Mouse (Mus musculus) c-Kit-negative CD71-positive TER-119-positive erythroid progenitor cells, embryonic 14.5 days (primary cell): Measurements from ENCODE around the gene Pou2f2.

Experiments used
- DNase-seq: peaks from one replicate; pipeline ENCODE4 v3.0.0-alpha.2; 2013; ENCODE audit warnings: low read depth, low spot score

Pou2f2 gene

DNA sequence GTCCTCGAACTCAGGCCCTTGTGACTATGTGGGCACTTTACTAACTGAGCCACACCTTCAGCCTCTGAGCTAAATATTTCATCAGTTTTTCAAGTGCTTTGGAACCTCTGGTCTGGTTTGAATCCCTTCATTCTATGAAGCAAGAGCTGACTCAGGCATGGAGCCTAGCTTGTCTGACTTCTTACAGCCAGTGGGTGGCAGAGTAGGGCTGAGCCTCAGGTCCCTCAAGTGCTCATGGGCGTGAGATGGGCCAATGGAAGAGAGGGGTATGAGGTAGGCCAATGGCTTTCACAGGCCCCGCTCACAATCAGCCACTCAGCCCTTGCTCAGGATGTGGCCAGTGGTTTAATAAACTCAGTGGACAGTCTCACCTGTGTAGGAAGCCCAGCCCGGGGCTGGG is 79.9 kb downstream of the Pou2f2 start:
- no peak for DNase-seq

GRCm38 (mm10) chr7:25098169-25098568 is 81.4 kb downstream of the Pou2f2 start:
- no peak for DNase-seq

- DNase-seq: no peak
These were observed 89.7 kb downstream of the Pou2f2 start for GRCm38 (mm10) chr7:25089875-25090274.

GRCm38 (mm10) chr7:25088968-25089367 is 90.6 kb downstream of the Pou2f2 start:
- DNase-seq: no peak

GRCm38 (mm10) chr7:25088531-25088930 is 91.0 kb downstream of the Pou2f2 start:
- DNase-seq: no peak

DNA sequence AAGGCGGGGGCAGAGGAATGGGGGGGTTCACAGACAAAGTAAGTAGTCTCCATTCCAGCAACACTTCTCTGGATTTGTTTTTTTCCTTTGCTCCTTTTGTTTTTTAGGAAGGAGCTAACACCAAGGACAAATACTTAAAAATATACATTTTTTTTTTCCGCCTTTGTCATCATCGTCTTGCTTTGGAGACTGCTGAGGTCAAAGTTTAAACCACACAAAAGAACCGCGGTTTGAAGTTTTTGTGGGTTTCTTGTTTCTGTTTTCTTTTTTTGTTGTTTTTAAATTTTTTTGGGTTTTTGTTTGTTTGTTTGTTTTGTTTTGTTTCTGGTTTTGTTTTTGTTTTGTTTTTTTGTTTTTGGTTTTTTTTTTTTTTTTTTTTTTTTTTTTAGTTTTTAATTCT is 91.6 kb downstream of the Pou2f2 start:
- no peak for DNase-seq

DNA sequence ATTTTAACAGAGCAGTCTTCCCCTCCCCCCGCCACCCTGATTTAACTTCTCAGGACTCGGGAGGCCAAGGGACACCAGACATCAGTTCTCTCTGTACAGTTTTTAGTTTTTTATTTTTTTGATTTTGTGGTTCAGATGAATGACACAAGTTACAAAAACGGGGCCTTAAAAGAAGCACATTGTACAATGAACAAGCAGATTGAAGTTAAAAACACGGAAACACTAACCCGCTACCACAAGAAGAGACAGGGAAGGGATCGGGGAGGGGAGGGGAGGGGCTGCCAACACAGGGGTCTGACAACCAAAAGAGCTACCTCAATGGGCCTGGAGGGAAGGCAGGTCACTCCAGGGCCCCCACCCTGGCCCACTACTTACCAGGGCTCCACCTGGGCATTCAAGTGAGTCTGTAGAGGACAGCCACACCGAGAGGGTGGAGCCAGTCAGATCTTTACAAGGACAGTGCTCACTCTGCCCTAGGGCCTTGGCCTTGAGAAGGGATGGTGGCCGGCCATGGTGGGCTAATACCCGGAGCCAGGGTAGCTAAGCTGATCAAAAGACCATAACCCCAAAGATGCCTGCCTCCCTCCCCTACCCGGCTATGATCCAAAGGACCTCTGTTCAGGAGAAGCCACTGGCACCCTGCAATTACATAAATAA is 92.1 kb downstream of the Pou2f2 start:
- no peak for DNase-seq

DNA sequence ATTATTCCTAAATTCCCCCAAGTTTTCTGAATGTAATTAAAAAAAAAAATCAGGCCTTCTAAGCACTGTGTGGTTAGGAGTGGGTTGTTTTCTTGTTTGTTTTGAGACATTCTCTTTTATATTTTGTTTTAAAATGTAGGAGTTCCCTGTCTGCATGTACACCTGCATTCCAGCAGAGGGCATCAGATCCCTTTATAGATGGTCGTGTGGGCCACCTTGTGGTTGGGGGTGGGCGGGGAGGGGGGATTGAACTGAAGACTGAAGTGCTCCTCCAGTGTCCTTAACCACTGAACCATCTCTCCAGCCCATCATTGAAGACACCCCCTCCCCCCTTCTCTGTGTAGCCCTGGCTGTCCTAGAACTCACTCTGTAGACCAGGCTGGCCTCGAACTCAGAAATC is 92.9 kb downstream of the Pou2f2 start:
- no peak for DNase-seq

GRCm38 (mm10) chr7:25084621-25085020 is 94.9 kb downstream of the Pou2f2 start:
- DNase-seq: no peak

DNA sequence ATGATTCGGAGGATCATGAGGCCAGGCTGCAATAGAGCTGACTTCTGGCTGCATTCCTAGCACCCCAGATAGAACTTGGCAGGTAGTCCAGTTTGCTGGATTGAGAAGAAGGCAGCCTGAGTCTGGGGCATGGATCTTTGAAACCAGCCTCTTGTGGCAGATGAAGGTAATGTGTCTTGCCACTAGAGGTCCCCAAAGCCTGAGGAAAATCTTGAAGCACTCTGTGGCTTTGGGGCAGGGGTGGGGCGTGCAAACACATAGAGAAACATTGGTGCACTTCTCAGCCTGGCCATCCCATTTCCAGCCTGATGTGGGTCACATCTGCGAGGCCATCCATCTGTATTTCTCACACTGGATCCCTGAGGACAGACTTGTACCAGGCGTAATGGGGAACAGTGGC is 97.0 kb downstream of the Pou2f2 start:
- DNase-seq: no peak

DNA sequence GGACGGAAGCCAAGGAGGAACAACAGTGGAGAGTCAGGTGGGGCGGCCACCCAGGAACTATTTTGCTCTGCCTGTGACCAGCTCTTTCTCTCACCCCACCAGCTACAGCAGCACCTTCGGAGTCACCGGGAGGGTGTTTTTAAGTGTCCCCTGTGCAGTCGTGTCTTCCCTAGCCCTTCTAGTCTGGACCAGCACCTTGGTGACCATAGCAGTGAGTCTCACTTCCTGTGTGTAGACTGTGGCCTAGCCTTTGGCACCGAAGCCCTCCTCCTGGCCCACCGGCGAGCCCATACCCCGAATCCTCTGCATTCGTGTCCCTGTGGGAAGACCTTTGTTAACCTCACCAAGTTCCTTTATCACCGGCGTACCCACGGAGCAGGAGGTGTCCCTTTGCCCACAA is 99.1 kb downstream of the Pou2f2 start:
- DNase-seq: no peak

- no peak for DNase-seq
These were observed 100.0 kb downstream of the Pou2f2 start for GRCm38 (mm10) chr7:25079496-25080026.

DNA sequence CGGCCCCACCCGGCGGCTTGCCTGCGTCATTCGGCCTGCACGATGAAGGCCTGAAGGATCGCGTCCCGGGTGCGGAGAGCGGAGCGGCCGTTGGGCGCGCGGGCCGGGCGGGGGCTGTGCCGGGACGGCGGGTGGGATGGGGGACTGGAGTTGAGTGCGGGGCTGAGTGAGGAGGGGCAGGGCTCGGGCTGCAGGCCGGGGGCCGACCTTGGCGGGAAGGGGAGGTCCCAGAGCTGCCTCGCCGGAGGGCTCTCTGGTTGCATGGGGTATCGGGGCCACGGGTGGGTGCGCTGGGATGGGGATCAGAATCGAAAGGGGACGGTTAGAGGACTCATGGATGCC is 102.1 kb downstream of the Pou2f2 start:
- DNase-seq: no peak

DNA sequence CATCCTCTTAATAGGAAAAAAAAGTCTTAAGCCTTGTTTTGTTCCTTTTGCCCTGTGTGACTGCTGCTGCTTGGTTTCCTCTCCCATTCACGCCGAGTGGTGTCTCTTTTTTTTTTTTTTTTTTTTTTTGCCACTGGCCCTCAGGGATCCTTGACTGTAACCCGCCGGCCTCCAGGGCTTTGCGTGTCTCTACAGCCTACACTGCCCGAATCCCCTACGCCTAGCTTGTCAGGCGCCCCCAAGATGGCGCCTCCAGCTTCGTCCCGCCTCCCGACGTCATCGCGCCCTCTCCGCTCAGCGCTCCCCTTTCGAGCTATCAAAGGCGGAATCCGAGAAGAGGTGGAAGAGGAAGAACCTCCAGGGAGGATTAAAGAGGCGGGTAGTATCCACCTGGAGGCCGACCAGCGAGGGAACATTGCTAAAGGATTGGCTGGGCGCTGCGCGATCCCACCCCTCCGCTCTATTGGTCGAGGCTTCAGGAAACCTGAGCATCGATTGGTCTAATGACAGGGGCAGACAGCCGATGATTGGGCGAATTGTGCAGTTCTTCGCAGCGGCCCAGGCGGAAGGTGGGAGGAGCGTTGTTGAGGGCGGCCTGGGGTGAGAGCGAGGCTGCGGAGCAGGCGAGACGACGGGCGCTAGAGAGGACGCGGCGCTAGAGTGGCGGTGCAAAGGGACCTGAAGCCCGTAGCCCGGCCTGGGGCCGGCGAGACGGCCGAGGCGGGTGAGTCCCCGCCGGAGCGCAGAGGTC is 102.7 kb downstream of the Pou2f2 start:
- peak; percentile 98 for DNase-seq

GRCm38 (mm10) chr7:25076296-25076662 is 103.2 kb downstream of the Pou2f2 start:
- DNase-seq: no peak

DNA sequence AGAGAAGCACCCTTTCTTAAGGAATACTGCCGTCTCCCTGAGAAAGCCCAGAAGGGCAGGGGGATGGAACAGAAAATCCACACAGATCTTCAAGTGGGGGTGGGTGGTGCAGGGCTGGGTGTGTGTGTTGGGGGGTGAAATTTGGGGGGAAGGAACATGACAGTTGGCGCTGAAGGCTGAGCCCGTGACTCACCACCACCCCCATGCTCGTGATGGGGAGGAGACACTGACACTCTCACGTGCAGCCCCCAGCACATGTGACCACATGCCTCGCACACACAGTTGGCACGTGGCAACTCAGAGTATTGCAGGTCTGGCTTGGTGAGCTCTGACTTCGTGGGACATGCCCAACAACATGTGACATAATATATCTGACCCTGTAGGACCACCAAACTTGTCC is 105.6 kb downstream of the Pou2f2 start:
- DNase-seq: no peak

- DNase-seq: no peak
These were observed 106.7 kb downstream of the Pou2f2 start for GRCm38 (mm10) chr7:25072716-25073390.

DNA sequence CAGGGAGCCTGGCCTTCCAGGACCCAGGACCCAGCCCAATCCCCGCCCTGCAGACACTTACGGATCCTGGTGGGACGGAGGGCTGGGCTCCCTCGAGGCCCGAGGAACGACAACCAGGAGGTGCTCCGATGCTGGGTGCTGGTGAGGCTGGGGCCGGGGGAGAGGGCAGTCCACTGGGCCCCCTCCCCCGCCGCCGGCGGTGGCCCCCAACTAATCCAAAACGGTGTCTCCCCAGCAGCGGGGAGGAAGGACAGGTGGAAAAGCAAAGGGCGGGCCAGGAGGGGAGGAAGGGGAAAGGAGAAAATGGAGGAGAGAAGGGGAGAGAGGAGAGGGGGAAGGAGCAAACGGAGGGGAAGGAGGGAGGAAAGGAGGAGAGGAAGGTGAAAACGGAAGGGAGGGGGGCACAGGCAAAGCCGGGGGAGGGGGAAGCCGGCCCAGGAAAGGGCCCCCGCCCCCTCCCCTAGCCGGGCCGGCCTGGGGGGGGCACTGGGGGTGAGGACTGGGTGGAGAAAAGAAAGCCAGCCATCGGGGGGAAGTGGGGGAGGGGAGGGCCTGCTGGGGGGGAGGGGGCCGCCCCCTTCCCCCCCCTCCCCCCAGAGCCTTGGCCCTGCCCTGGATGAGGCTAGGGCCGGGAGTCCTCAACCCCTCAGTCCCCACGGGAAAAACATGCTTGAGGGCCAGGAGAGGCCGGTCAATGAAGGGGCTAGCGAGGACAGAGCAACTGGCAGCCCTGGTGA is 107.4 kb downstream of the Pou2f2 start, which contains the start of the genes Grik5 and Zfp574:
Grik5 (minus strand) TSS at position 368 of the 737 bp plus-strand sequence.
Zfp574 (plus strand) TSS at position 589 of the 737 bp plus-strand sequence.
- DNase-seq: no peak

GRCm38 (mm10) chr7:25068724-25069123 is 110.8 kb downstream of the Pou2f2 start:
- no peak for DNase-seq

DNA sequence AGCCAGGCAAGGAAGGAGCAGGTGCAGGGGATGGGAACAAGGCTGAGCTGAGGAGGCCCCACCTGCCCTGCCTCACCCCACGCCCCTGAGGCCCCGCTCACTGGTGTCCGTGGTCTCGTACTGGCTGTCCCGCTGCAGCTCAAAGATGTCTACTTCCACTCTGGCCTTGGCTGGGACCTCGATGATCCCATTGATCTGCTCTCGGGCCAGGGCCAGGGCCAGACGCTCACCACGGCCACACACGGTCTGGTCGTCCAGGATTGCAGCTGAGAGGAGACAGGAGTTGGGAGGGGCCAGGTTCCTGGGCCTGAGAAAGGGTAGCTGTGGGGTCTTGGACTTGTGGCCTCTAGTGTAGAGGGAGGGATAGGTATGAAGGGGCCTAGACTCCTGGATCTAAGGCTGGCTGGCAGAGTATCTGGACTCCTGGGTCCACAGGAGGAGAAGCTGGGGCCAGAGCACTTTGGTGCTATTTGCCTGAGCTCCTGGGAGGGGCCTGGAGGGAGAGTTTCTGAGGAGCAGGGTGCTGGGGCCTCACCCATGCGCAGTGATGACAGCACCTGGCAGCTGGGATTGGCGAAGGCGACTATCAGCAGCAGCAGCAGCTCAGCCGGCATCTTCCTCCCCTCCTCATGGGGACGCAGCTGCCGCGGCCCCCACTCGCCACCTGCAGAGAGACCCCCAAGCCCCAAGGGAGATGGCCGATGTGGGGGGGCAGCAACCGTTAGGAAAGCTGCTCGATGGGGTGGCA is 111.4 kb downstream of the Pou2f2 start:
- no peak for DNase-seq

GRCm38 (mm10) chr7:25067338-25067737 is 112.2 kb downstream of the Pou2f2 start:
- no peak for DNase-seq
